Mouse (Mus musculus) embryonic facial prominence, embryonic 12.5 days (tissue): ENCODE data around the gene Tm9sf2. TPM values are rescaled to one million over a fixed set of nuclear protein-coding genes. Genes with fewer than 3 reads are reported as not detected.

Source experiments
- polyA plus RNA-seq: library from polyadenylated mRNA; unstranded; fragments of >200 nt; fragmentation: Nextera tagmentation; extraction: Ambion mirVana; gene quantifications from 2 replicates; pipeline ENCODE4 v1.2.1, GENCODE M21; 2016

The Tm9sf2 gene
- polyA plus RNA-seq, 1 experiment from 2014 or later = 147 TPM

Other genes starting within 250 kb of the Tm9sf2 start
- gene Ubac2, start 228.4 kb upstream of the Tm9sf2 start, polyA plus RNA-seq = 64.0 and 67.1 TPM in 2 replicates
- 0.39 and 0.49 TPM in 2 replicates for gene Gpr18, start 191.3 kb upstream of the Tm9sf2 start, polyA plus RNA-seq
- 3.4 and 3.5 TPM in 2 replicates for gene Gpr183, start 141.8 kb upstream of the Tm9sf2 start, polyA plus RNA-seq
- gene Timm8a2, start 72.4 kb upstream of the Tm9sf2 start, polyA plus RNA-seq = not detected in 2 replicates
- gene Clybl, start 74.7 kb downstream of the Tm9sf2 start, polyA plus RNA-seq = 23.1 and 23.8 TPM in 2 replicates